Mouse (Mus musculus) subcutaneous adipose tissue, adult 2 months (tissue): ENCODE data around the gene Cdc42. TPM values are rescaled to one million over a fixed set of nuclear protein-coding genes. Genes with fewer than 3 reads are reported as not detected.

Source experiments
- polyA plus RNA-seq: library from polyadenylated mRNA; depleted of rRNA; stranded (reverse); fragments of >200 nt; gene quantifications from 2 replicates; pipeline ENCODE4 v1.2.3, GENCODE M21; 2012; ENCODE audit warnings: low replicate concordance; rRNA removed

Gene Cdc42
- polyA plus RNA-seq, result 156 and 175 TPM in 2 replicates

GRCm38 (mm10) chr4:137357517-137358254, at the start of gene Cdc42:
Gene Cdc42 (minus strand): TSS chr4:137357720.

GRCm38 (mm10) chr4:137277166-137277513, 80.4 kb downstream of the Cdc42 start, which contains the start of gene Wnt4:
Gene Wnt4 (plus strand): TSS chr4:137277489.

Other genes starting within 250 kb of the Cdc42 start
- gene Wnt4, start 80.2 kb downstream of the Cdc42 start, polyA plus RNA-seq, result 0.34 and 13.3 TPM in 2 replicates
- not detected in 2 replicates for gene Cela3a, start 52.1 kb upstream of the Cdc42 start, polyA plus RNA-seq
- gene Cela3b, start 72.8 kb upstream of the Cdc42 start, polyA plus RNA-seq, result 0.57 and 0.77 TPM in 2 replicates
- gene 1700013G24Rik, start 95.6 kb upstream of the Cdc42 start, polyA plus RNA-seq, result not detected in 2 replicates
- 117 and 143 TPM in 2 replicates for gene Hspg2, start 111.0 kb upstream of the Cdc42 start, polyA plus RNA-seq
- gene Ldlrad2, start 216.8 kb upstream of the Cdc42 start, polyA plus RNA-seq, result not detected in 2 replicates
- 59.3 and 88.8 TPM in 2 replicates for gene Usp48, start 236.0 kb upstream of the Cdc42 start, polyA plus RNA-seq